Mouse (Mus musculus): ENCODE measurements around the gene BC107364.

DNA sequence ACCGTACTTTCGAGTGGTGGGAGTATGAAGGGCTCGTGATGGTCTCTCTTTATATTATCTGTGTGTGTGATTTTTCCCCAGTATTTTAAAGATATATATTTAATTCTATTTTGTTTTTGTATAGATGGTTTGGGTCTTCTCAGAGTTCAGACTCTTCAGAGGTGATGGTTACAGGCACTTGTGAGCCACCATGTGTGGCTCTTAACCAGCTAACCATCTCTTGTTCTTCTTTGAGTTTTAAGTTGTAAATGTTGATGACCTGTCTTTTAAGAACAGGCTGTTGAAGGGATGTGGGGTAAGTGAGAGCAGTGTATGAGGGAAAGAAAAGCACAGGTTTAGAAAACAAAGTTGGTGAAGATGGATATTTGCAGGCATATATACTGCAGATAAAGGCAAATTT lies 42.8 kb upstream of the BC107364 start:
- TF ChIP-seq CTCF (IDR thresholded peaks at IDR 0.05; ENCODE audit: extremely low read depth, insufficient read depth, insufficient read length, insufficient replicate concordance) (no peak), POLR2A (IDR thresholded peaks at IDR 0.05; ENCODE audit: low read depth, low read length) (no peak)

Measured in spleen, adult 2 months (tissue).